Mouse (Mus musculus) thymus, postnatal 0 days (tissue): ENCODE data around the gene Hist1h4f. TPM values are rescaled to one million over a fixed set of nuclear protein-coding genes. Genes with fewer than 3 reads are reported as not detected.
"Not testable (repeated sequence)": the region's sequence is repeated elsewhere in the genome, so short reads cannot be mapped to it uniquely, and the experiment has no call there.

ENCODE experiments used
- DNase-seq: peaks from one replicate; pipeline ENCODE4 v3.0.0-alpha.2; 2015; ENCODE audit warnings: low spot score
- polyA plus RNA-seq: library from polyadenylated mRNA; unstranded; fragments of >200 nt; fragmentation: Nextera tagmentation; extraction: Ambion mirVana; gene quantifications from 2 replicates; pipeline ENCODE4 v1.2.1, GENCODE M21; 2015

Hist1h4f gene
- polyA plus RNA-seq, 1 experiment from 2014 or later: 17.7 TPM

GRCm38 (mm10) chr13:23576906-23577639 is 25.6 kb upstream of the Hist1h4f start:
- DNase-seq: no peak

- DNase-seq: peak; percentile 24
Measured at GRCm38 (mm10) chr13:23576351-23576881, 25.0 kb upstream of the Hist1h4f start.

- DNase-seq: peak; percentile 35
Measured at GRCm38 (mm10) chr13:23575864-23576313, 24.4 kb upstream of the Hist1h4f start.

GRCm38 (mm10) chr13:23575271-23575851 is 23.9 kb upstream of the Hist1h4f start, which contains the start of gene Hist1h3d:
Hist1h3d (plus strand) TSS chr13:23575763.
- DNase-seq: peak; percentile 80

- DNase-seq: peak; percentile 30
Measured at GRCm38 (mm10) chr13:23574546-23575170, 23.2 kb upstream of the Hist1h4f start.

GRCm38 (mm10) chr13:23573898-23574524 is 22.6 kb upstream of the Hist1h4f start, which contains the start of the genes Hist1h2bf and Hist1h2ad:
Hist1h2bf (minus strand) TSS chr13:23574196.
Hist1h2ad (plus strand) TSS chr13:23574381.
- peak; percentile 98 for DNase-seq

- DNase-seq: peak; percentile 51
Measured at GRCm38 (mm10) chr13:23573034-23573897, 21.8 kb upstream of the Hist1h4f start.

- peak; percentile 51 for DNase-seq
Measured at GRCm38 (mm10) chr13:23572218-23573033, 21.0 kb upstream of the Hist1h4f start.

- DNase-seq: peak; percentile 56
Measured at GRCm38 (mm10) chr13:23571504-23572217, 20.2 kb upstream of the Hist1h4f start.

DNA sequence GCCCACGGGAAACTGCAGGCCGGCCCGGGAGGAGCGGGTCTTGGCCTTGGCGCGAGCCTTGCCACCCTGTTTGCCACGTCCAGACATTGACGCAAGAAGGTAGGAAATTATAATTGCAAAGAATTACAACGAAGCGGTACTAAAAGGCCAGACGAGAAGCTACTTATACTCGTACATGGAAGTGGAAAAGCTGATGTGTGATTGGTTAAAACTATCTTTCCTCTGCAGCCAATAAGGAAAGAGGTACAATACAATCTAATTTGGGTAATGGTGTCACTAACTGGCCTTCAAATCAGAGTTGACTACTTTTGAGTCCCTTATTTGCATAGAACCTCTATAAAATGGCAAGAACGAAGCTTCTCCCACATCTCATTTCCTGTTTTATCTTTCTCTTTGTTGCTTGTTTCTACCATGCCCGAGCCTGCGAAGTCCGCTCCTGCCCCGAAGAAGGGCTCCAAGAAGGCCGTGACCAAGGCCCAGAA is 19.6 kb upstream of the Hist1h4f start, which contains the start of the genes Hist1h2ae and Hist1h2bg:
Gene Hist1h2ae, minus strand, starts transcription at position 199 of the 482 bp plus-strand sequence.
Gene Hist1h2bg, plus strand, starts transcription at position 375 of the 482 bp plus-strand sequence.
- DNase-seq: peak; percentile 94

GRCm38 (mm10) chr13:23570261-23571021 is 19.0 kb upstream of the Hist1h4f start:
- peak; percentile 44 for DNase-seq

DNA sequence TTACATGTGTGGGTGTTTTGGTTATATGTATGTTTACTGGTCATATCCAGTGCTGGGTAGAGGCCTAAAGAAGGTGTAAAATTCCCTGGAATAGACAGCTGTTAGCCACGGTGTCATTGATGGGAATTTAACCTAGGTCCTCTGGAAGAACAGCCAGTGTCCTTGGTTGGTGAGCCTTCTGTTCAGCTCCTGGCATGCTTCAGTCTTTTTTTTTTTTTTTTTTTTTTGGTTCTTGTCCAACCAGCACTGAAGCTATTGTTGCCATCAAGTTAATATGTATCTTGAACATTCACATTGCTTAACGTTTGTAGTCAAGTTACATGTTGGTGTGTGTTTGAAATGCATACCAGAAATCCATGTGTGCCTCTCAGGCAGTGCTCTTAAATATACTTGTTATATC is 13.0 kb upstream of the Hist1h4f start:
- DNase-seq: no peak

- DNase-seq: peak; percentile 65
Measured at GRCm38 (mm10) chr13:23562699-23563462, 11.4 kb upstream of the Hist1h4f start.

GRCm38 (mm10) chr13:23561883-23562659 is 10.6 kb upstream of the Hist1h4f start, which contains the start of gene Hist1h3e:
Hist1h3e (minus strand) TSS chr13:23562369.
- DNase-seq: peak; percentile 97

DNA sequence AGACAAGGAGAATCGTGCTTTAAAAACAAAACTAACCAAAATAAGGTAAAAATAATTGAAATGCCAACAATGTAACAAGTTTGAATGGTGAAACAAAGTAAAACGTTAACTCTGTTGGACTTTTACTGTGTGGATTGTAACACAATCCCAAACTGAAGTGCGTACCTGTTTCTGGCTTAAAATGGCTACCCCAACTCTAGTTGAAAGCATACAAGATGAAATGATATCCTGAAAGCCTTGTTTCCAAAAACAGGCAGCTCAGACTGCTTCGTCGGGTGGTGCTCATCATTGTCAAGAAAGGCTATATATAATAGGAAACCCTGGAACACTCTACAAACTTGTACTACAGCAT is 10.1 kb upstream of the Hist1h4f start:
- not testable (repeated sequence) for DNase-seq

- DNase-seq: not testable (repeated sequence)
Measured at GRCm38 (mm10) chr13:23560699-23561098, 9.3 kb upstream of the Hist1h4f start.
